Mouse (Mus musculus) lung, adult 2 months (tissue): ENCODE data around the gene Glrx5. TPM values are rescaled to one million over a fixed set of nuclear protein-coding genes. Genes with fewer than 3 reads are reported as not detected.

Experiments
- DNase-seq: peaks from one replicate; pipeline ENCODE4 v3.0.0; 2022
- H3K4me1 ChIP-seq: fragments of 200-500 bp; 2 replicates; pipeline ENCODE4 v1.6.1; 2011; ENCODE audit warnings: low read length; ENCODE audit not compliant: control insufficient read depth, insufficient read depth
- H3K4me3 ChIP-seq: fragments of 200-500 bp; replicated peaks from 2 replicates; pipeline ENCODE3; 2011; ENCODE audit warnings: low read depth, mild to moderate bottlenecking, control low read depth, low read length; ENCODE audit errors: extremely low read depth
- CTCF ChIP-seq: fragments of 200-500 bp; IDR thresholded peaks from 2 replicates; pipeline ENCODE4 v1.5.1; 2011; ENCODE audit warnings: mild to moderate bottlenecking, low read length, control low read depth; ENCODE audit not compliant: insufficient read depth
- POLR2A ChIP-seq: fragments of 200-500 bp; IDR thresholded peaks from 2 replicates; pipeline ENCODE4 v1.6.1; 2011; ENCODE audit warnings: low read depth, mild to moderate bottlenecking, control low read depth, low read length, borderline replicate concordance; ENCODE audit errors: extremely low read depth
- WGBS: fragments of 180-500 bp; shearing (Covaris S2); methylation state at CpG from one replicate; pipeline ENCODE4 v1.1.7; 2018; 5-methylcytosine and 5-hydroxymethylcytosine counted together
- polyA plus RNA-seq: library from polyadenylated mRNA; depleted of rRNA; stranded (reverse); fragments of >200 nt; gene quantifications from 2 replicates; pipeline ENCODE4 v1.2.3, GENCODE M21; 2012

Gene Glrx5
- polyA plus RNA-seq, 1 experiment, result 43.1 TPM

GRCm38 (mm10) chr12:105003715-105004114, 28.8 kb upstream of the Glrx5 start:
- WGBS, result 50% methylated on average over 3 of the region's 3 CpGs
- DNase-seq, result no peak
- Histone ChIP-seq H3K4me3 (no peak overlapping the region), H3K4me1 (peaks cover 7% of the 10 kb centered on the region; the same call in 1 of the 2 replicates)
- TF ChIP-seq POLR2A, result no peak
- no peak for TF ChIP-seq CTCF

DNA sequence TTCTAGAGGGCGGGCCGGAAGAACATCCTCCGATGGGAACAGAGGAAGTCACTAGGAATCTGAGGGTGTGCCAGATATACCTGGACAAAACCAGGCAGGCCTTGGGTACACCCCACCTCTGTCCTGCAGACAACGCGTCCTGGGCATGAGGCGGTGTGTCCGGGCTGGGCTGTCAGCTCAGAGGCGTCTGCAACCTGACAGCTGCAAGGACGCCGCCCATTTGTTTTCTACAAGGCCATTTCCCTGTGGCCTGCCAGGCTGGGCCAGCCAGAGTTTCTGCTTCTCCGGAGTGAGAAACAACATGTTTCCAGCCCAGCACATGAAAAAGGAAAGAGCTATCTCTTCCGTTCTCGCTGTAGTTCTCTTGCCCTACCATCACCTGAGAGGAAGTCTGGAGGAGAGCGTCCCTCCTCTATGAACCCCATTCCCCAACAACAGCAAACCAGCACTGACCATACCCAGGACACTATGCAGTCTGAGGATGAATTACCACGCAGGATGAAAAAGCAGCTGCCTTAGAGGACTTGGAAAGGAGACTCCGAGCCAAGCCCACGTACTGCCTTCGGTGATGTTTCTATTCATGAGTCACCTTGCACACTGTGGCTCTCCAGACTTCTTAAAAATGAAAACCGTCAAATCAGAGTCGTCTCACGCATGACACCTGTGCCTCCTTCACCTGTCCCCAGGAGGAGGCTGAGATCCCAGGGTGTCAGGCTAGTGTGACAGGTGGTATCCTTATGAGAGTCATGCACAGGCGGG, 27.4 kb upstream of the Glrx5 start:
- H3K4me1 ChIP-seq, result peaks cover 7% of the 10 kb centered on the region; the same call in 1 of the 2 replicates
- 67% methylated on average over 22 of the region's 22 CpGs for WGBS
- TF ChIP-seq POLR2A (no peak), CTCF (no peak)
- H3K4me3 ChIP-seq, result no peak overlapping the region
- DNase-seq, result no peak

GRCm38 (mm10) chr12:105005715-105005972, 26.8 kb upstream of the Glrx5 start:
- WGBS, result 61% methylated on average over 2 of the region's 2 CpGs
- TF ChIP-seq POLR2A, result no peak
- no peak for TF ChIP-seq CTCF
- no peak for DNase-seq
- Histone ChIP-seq H3K4me1 (peaks cover 7% of the 10 kb centered on the region; the same call in 1 of the 2 replicates), H3K4me3 (no peak overlapping the region)

DNA sequence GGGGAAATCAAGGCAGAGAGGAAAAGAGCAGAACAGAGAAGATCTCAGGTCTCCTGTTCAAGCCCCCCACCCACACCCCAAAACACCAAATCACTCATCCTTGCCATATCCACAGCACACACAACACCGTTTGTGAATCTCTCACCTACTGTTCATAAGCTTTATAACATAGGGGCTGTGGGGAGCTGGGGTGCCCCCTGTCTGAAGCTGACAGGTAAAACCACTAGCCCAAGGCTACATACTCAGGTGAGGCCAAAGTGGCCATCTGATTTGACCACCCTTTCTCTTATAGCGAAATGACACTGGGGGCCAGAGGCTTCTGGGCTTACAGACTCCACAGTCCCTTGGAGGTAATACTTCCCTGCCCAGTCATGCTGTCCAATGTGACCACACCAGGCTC, 24.3 kb upstream of the Glrx5 start:
- TF ChIP-seq CTCF (no peak), POLR2A (no peak)

GRCm38 (mm10) chr12:105008752-105009178, 23.7 kb upstream of the Glrx5 start:
- peaks cover 3% of the 10 kb centered on the region for H3K4me1 ChIP-seq
- WGBS, result 3% methylated on average over 13 of the region's 13 CpGs
- no peak for DNase-seq
- H3K4me3 ChIP-seq, result peak overlapping the region; percentile 7
- TF ChIP-seq POLR2A (no peak), CTCF (no peak)

More for the DNA sequence above, 24.3 kb upstream of the Glrx5 start:
- 73% methylated on average over 2 of the region's 2 CpGs for WGBS
- H3K4me3 ChIP-seq, result no peak overlapping the region
- H3K4me1 ChIP-seq, result peaks cover under 1% of the 10 kb centered on the region
- DNase-seq, result no peak

- under 1% methylated on average over 66 of the region's 66 CpGs for WGBS
- Histone ChIP-seq H3K4me3 (peak within 1 kb of the TSS; percentile 88), H3K4me1 (peaks cover 3% of the 10 kb centered on the region)
- TF ChIP-seq POLR2A, result peak; percentile 57; the same call in 1 of the 2 replicates
- TF ChIP-seq CTCF, result no peak
- peak; percentile 81 for DNase-seq
Observed at GRCm38 (mm10) chr12:105009370-105010212, 22.9 kb upstream of the Glrx5 start, which contains the start of gene Syne3. Gene Syne3, minus strand, starts transcription at chr12:105009809.

- no peak for DNase-seq
- TF ChIP-seq POLR2A, result no peak
- no peak for TF ChIP-seq CTCF
- 21% methylated on average over 9 of the region's 9 CpGs for WGBS
- peak overlapping the region; percentile 45 for H3K4me3 ChIP-seq
- H3K4me1 ChIP-seq, result peaks cover 3% of the 10 kb centered on the region; the same call in 1 of the 2 replicates
Observed at GRCm38 (mm10) chr12:105010213-105010790, 22.2 kb upstream of the Glrx5 start.

DNA sequence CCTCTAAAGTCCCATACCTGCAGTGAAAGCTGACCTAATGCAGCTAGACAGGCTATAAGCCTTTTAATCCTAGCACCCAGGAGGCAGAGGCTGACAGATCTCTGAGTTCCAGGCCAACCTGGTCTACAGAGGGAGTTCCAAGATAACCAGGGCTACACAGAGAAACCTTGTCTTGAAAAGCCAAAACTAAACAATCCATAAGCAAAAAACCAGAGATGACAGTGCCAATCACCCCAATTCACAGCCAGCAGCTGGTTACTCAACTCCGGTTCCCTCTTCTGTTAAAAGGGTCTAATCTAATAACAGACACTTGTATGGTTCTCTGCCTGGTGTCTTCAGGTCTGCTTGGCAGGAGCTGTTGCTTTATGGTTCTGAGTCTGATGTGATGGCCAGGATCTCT, 20.9 kb upstream of the Glrx5 start:
- 100% methylated on average over 1 of the region's 1 CpGs for WGBS
- H3K4me1 ChIP-seq, result peaks cover 3% of the 10 kb centered on the region; the same call in 1 of the 2 replicates
- no peak for DNase-seq
- H3K4me3 ChIP-seq, result no peak overlapping the region
- TF ChIP-seq POLR2A (no peak), CTCF (no peak)

DNA sequence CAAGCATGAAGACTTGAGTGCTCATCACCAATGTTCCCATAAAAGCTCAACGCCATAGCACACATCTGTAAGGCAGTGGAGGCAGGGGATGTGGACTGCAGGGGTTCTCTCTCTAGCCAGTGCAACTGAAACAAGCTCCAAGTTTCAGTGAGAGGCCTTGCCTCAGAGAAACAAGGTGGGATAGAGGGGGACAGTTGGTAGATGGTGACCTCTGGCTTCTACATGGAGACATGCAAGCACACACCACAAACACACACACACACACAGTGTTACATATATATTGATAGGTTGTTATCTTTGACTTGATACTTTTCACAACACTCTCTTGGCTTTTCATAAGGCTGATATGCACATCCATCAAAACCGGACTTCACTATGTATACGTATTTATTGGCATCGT, 20.2 kb upstream of the Glrx5 start:
- no peak for DNase-seq
- no peak for TF ChIP-seq CTCF
- no peak for TF ChIP-seq POLR2A
- Histone ChIP-seq H3K4me3 (no peak overlapping the region), H3K4me1 (peaks cover 3% of the 10 kb centered on the region; the same call in 1 of the 2 replicates)
- 83% methylated on average over 4 of the region's 4 CpGs for WGBS
